Mouse (Mus musculus) heart, adult 2 months (tissue): Measurements from ENCODE around the gene Cux2.

ENCODE experiments used
- CTCF ChIP-seq: fragments of 200-600 bp; IDR thresholded peaks from 2 replicates; pipeline ENCODE4 v1.8.1; 2022; ENCODE audit warnings: antibody characterized with exemption, mild to moderate bottlenecking, moderate library complexity
- EP300 ChIP-seq: fragments of 200-500 bp; IDR thresholded peaks from 2 replicates; pipeline ENCODE4 v1.6.1; 2011; ENCODE audit warnings: low read depth, low read length, control low read depth; ENCODE audit not compliant: insufficient read depth
- POLR2A ChIP-seq: fragments of 200-500 bp; IDR thresholded peaks from 2 replicates; pipeline ENCODE4 v1.6.1; 2011; ENCODE audit warnings: mild to moderate bottlenecking, low read depth, low read length, control low read depth; ENCODE audit not compliant: insufficient read depth

GRCm38 (mm10) chr5:121841516-121841915 lies 208.4 kb downstream of the Cux2 start:
- no peak for TF ChIP-seq CTCF
- no peak for TF ChIP-seq POLR2A
- TF ChIP-seq EP300: no peak
